Mouse (Mus musculus): ENCODE results near the gene Celf2. TPM values are rescaled to one million over a fixed set of nuclear protein-coding genes. Genes with fewer than 3 reads are reported as not detected.

Celf2 gene
- polyA plus RNA-seq, 1 experiment: 231 TPM

DNA sequence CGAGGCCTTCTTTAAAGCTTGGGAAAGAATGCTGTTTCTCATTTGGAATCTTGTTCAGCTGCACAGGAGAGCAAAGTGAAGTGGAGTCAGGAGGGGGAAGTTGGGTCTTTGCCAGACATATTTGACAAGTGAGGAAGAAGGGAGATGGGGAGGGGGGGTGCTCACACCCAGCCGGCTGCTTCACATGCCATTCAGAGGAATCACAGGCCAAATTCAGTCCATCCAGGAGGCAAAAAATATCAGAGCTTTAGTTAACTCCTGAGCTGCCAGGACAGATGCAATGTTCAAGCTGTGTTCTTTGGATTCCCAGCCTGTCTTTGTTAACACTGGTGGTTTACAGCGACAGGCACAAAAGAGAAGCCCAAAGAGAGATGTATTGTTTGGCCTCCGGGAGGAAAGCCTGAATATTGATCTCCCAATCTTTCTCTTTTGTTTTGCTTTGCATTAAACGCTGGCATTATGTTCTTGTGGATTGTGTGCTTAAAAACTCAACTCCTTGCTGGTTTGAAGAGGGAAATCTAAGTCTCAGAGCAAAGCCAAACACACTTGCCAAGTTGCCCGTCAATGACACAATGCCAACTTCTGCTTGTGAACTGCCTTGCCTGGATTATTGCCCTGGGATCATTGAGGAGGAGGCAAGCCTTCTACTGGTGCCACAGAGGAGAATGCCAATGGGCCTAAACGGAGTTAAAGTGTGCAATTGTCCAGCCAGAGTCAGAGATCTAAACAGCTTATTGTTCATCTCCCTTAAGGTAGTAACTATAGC, 420.1 kb downstream of the Celf2 start:
- peak; percentile 28 to 68 for DNase-seq (ENCODE audit: extremely low spot score in 1 of 2, low spot score in 1 of 2)

DNA sequence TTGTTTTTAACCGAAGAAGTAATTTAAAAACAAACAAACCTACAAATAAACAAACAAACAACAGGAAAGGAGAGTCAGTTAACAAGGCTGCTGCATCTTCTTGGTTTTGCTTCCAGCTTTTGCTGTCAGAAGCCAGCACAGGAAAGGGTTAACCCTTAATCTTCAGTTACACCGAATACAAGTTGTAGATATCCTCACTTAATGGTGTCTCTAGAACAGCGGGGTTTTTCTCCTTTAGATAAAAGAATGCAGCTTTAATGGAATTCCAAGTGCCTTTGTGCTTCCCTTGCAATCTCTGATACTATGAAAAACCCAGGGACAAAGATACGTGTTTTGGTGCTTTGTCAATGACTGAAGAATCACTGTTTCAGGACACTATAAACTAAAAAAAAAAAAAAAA, 420.8 kb downstream of the Celf2 start:
- no peak for DNase-seq (ENCODE audit: extremely low spot score in 1 of 2, low spot score in 1 of 2)

DNA sequence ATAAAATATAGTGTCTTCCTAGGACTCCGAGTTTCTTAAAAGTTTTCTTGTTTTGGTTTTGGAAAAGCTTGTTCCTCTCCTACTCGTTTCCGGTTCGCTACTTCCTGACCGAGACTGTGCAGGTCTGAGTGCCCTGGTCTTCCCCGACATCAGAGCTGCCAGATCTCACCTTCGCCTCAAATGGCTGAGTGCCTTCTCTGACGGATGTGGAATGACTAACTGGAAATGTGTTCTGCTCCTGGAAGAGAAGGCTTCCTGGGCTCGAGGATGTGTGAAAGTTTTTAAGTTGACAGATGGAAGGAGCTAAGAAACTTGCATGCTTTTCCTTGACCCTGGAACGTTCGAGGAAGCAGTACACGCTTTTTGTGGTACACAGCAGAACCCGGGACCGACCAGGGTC, 421.9 kb downstream of the Celf2 start:
- peak in 1 of 2 experiments; percentile 51 for DNase-seq (ENCODE audit: extremely low spot score in 1 of 2, low spot score in 1 of 2)

DNA sequence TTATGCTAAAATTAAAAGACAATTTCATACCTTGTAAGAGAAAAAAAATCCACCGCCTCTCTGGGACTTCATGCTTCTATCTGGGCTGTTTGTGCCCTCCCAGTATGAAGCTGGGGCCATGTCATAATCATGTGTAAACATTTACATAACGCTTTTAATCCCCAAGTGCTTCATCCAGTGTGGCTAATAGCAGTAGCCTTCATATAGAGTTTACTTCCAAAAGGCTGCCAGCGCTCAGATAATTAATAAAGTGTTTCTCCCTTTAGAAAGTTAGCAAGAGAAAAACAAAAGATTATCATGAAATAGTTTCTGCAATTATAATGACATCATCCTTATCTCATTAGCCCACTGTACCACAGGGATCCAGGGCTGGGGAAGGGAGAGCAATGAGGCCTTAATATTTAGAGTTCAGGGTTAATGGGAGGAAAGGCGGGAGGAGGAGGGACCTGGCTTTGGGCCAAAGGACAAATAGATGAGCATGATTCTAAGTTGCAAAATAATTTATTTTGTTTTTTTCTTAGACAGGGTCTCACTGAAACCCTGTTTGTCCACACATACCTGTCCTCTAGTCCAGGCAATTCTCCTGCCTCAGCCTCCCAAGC, 425.8 kb downstream of the Celf2 start:
- no peak for DNase-seq (ENCODE audit: extremely low spot score in 1 of 2, low spot score in 1 of 2)

DNA sequence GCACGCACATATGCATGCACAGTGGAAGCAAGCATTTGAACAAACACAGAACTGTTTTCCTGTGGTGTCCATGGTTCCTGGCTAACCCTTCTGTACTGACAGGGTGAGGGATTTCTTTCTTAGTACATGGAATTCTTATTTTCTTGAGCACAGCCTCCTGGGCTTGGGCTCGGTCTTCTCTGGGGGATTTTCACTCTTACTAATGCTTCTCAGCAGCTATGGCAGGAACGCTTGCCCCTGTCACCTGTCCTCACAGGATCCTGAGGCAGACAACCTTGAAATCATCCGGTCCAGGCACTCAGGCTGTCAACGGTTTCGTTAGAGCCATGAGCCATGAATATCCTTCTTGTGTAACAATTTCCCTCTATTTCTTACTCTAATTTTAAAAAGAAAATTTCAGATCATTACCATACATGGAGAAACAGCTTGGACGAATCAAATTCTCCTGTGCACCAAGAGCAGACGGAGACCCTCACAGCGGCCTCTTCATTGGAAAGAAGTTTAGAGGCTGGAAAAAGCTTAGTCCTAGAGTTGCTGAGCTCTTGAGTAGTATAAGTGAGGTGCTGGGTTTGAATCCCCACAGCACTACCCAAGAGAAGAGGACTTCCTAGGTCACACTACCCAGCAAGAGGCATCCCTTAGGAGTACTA, 426.9 kb downstream of the Celf2 start:
- no peak for DNase-seq (ENCODE audit: extremely low spot score in 1 of 2, low spot score in 1 of 2)

DNA sequence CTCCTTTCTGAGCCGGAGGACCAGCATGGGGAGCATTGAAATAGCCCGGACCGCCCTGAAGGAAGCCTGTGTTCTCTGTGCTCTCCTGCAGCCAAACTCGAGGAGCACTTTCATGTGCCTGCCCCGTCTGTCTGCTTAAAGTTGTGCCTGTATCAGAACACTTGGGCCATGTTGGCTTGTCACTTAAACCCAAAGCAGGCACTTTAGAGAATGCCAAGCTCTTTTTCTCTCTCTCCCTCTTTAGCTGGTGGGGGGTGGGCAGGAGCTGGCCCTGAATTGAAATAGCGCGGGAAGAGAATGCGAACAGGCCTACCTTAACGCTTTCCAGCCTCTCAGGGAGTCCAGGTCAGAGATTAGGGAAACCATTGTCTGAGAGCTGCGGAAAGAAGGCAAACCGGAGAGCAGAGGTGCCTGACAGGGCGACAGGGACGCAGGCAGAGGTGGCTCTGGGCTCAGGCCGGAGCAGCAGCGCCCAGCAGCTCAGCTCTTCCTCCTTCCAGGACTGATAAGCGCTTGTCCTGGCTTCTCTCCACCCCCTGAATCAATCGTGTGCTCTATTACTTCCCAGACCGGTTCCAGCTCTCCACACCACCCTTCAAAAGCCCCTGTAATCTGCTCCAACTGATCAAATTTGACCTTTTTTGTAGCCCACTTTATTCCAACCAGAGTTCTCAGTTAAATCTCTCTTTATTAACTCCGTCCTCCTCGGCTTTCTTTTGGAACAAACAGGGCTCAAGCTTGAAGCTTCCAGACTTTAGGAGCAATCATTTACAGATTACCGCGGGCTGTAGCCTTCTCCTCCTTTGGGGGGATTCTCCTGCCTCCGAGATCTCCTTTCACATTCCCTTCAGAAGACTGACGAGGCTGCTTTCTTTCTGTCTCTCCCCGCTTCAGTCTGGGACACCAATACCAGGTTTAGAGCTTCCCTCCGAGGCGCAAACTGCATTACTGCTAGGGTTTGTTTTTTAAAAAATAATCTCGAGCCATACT, 428.3 kb downstream of the Celf2 start:
- no peak for DNase-seq (ENCODE audit: extremely low spot score in 1 of 2, low spot score in 1 of 2)

DNA sequence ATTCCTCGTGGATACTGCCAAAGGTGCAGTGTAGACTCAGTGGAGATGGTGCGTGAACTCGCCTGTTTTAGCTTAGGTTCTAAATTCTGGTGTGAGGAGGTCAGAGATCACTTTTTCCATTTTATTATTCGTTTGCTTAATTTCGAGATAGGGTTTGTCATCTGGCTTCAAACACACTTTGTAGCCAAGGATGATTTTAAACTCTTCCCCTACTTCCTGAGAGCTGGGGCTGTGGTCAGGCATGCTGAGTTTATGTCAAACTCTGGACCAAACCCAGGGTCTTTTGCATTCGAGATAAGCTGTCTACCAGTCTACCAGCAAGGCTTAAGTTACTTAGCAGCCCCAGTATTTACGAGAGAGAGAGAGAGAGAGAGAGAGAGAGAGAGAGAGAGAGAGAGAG, 429.3 kb downstream of the Celf2 start:
- DNase-seq (ENCODE audit: extremely low spot score in 1 of 2, low spot score in 1 of 2): no peak

DNA sequence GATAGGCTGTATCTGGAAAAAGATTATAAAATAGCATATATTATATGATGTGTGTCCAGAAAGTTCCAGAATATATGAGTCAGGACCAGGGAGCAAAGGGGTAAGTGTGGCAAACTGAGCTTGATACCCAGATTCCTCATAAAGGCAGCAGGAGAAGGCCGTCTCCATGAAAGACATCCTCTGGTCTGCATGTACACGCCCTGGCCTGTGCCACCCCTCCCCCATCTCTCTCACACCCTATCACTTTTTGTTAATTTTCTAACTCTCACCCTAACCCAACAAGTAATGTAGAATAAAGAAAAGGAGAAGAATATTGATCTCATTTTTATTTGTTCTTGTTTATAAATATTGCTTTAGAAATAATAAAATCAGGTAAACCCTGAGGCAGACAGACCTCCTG, 430.0 kb downstream of the Celf2 start:
- DNase-seq (ENCODE audit: extremely low spot score in 1 of 2, low spot score in 1 of 2): no peak

DNA sequence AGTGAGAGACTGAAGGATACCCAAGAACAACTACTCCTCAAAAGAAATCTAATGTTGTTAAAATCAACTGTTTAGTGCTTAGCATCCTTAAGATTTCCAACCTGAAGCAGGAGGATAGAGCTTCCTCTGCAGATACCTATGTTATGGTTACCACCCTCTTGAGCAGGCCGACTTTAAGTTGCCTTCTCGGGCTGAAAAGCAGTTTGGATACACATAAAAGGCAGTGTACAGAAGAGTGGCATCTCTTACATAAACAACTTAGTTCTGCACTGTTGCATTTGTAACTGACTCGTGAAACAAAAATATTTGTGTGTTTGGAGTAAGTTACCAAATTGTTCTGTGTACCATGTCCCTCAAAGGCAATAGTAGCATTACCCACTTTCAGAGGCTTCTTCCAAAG, 435.6 kb downstream of the Celf2 start:
- no peak for DNase-seq (ENCODE audit: extremely low spot score in 1 of 2, low spot score in 1 of 2)

DNA sequence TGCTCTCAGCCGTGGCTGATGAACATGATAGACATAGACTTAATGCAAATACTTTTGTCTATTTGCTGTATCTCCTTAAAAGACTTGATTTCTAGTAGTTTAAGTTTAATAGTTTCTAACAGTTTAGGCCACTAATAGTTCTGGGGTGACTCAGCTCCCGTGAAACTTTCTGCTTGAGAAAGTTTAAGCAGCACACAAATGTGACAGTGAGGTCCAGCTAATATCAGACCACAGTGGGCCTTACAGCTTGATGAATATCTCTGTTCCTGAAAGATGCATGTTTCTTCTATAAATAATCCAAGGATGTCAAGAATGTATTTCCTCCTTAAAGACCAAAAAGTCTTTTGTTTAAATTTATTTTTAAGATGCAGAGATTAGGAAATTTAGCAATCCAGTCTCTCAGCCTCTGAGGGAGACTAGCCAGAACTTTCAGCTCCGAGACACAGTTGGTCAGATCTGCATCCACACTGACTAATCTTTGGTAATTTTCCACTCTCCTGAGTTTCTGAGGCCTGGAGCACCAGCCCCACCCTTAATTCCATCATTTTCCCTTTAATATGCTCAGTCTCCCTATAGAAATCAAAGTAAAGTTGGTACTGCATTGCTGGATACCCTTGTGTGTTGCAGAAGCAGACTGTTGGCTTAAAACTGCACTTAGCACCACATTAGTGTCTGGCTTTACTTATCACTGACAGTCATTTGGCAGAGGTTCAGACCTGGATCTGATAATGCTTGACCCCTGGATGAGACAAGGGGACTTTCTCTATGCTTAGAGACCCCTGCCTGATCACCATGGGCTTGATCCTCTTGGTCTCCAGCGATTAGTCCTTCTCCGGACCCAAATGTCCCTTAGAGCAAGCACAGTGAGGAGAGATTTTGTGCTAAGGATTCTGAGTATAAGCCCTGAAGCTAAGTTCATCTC, 436.8 kb downstream of the Celf2 start:
- no peak for DNase-seq (ENCODE audit: extremely low spot score in 1 of 2, low spot score in 1 of 2)

DNA sequence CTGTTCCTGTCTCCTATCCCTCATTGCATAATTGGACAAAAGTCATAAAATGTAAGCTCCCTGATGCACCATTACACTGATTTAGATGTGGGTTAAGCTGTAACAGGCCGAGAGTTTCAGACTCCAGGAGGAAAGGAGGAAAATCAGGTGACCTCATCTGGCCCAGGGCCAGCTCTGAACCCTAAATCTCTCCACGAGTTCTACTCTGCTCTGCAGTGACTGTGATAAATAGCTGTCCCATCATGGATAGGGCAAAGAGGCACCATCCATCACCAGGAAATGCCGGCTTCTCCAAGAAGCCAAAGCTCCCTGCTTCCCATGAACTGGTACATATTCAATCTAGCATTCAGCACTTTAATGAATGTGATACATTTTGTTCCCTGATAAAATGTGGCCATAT, 439.9 kb downstream of the Celf2 start:
- DNase-seq (ENCODE audit: extremely low spot score in 1 of 2, low spot score in 1 of 2): no peak

DNA sequence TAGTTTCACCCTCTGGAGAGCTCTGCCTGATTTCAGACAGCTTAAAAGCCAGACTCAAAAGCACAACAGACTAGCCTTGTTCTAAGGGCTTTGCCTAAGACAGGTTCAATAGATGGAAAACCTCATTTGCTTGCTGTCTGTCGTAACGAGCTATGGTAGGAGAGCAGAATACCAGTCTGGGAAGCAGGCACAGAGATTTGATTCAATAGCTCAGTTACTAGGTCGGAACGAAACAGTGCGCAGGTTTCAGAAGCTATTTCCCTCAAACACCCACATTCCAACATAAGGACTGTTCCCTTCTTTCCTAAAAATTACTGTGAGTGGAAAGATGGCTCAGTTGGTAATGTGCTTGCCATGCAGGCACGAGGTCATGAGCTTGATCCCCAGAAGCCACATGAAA, 441.1 kb downstream of the Celf2 start:
- DNase-seq (ENCODE audit: extremely low spot score in 1 of 2, low spot score in 1 of 2): no peak

DNA sequence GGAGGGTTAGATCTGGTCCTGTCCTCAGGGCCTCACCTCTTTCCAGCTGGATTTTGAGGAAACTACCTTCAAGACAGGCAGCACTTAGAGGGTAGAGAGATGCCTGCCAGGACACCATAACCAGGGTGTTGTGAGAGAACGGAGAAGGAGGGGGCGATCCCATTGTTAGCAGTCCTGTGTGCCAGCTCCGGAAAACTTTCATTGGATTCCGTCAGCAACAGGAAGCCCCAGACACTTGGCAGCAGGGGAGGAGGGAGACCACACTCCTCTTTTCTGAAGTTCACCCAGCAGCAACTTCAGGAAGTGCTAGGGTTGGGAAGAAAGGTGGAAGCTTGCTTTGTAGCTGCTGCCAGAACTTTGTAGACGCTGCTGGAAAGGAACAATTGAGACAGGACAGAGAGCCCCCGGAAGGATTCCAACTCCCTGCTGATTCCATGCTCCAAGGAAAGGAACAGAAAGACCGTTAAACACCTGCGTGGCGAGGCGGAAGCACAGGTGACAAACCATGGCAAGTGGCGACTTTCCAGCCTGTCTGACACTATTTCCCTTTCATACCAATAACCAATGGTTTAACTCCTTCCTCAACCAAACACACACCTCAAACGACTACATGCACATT, 445.7 kb downstream of the Celf2 start:
- DNase-seq (ENCODE audit: extremely low spot score in 1 of 2, low spot score in 1 of 2): no peak

DNA sequence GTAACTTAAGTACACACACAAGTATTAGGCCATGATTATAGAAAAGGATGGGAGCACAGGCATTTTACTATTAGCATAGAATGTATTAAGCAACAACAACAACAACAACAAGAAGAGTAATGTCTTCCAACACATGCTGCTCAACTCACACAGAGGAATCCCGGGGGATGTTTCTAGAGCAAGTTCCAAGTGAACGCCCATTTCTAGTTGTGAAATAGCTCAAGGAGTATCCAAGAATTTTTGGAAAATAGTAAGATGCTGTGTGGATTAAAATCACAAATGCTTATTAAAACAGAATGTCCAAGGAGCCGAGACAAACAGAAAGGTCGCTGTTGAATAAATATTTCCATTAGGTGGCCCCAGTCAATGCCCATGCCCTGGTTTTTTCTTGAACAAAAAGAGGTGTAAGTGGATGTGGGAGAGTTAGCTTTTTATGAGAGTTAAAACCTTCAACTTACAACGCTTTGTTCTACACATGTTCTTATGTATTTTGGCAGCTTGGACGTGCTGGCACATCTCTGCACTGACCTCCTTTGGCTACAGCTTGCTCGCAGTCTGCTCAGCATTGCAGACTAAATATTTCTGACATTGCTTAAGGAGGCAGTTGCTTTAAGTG, 448.8 kb downstream of the Celf2 start:
- no peak for DNase-seq (ENCODE audit: extremely low spot score in 1 of 2, low spot score in 1 of 2)

DNA sequence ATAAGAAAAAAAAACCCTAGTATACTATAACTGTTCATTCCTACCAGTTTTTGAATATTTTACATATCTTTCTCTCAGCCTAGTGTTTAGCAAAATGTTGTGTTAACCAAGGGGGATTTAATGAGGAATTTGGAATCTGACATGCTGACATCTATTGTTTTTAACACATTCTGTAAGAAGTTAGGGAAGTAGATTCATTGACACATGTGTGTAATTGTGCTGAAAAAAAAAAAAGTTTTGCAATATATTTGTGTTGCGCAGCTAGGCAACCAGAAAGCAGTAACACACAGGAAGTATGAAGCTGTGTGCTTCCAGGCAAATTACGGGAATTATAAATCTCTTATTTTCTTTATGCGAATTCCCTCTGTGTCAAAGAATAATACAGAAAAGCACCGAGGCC, 453.0 kb downstream of the Celf2 start:
- DNase-seq (ENCODE audit: extremely low spot score in 1 of 2, low spot score in 1 of 2): no peak

DNA sequence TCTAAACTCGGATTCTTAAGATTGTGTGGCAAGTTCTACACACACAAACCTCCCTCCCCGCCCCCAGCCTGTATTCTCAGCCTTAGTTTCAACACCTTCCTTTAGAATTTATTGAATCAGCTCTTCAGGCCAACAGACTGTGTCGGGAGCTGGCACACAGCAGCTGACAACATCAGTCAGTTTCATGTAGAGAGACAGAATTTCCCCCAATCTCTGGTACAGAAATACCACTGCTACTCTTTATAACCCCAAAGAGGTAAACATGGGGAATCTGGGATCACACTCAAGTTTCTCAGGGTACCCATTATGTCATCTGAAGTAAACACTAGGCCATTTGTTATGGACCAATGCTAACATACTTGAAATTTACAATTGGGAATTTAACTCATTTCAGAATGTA, 453.4 kb downstream of the Celf2 start:
- DNase-seq (ENCODE audit: extremely low spot score in 1 of 2, low spot score in 1 of 2): peak in 1 of 2 experiments; percentile 43

DNA sequence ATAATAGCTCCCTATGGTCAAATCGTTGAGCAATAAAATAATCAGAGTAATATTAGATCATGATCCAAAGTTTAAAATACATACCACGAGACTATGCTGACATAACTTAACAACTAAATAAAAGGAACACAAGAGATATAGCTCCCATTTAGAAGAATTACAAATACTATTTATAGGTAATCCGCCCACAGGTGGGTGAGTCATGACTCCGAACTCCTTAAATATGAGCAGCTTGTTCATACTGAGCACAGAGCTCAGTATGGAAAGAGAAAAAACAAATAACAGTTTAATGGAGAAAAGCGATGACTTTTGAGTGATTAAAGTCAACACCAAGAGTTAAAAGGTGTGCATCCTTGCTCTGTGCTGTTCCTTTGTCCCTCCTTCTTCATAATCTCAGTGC, 458.3 kb downstream of the Celf2 start:
- DNase-seq (ENCODE audit: extremely low spot score in 1 of 2, low spot score in 1 of 2): peak; percentile 69 to 83

DNA sequence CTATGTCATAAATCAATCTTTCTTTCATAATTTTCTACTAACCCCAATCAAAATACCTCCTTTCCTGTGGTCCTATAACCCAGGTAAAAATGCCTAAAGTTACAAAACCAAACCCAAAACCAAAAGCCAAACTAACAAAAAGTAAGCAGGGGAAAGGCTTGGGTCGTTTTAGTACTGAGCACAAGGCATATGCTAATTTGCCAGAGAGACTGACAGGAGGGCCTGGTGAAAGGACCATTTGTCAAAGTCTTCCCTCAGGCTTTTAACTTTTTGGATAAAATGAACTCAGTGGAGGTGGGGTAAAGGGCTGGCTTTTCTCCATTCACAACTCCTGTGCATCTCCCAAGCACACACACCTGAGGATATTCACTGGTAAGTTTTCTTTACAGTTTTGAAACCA, 463.2 kb downstream of the Celf2 start:
- no peak for DNase-seq (ENCODE audit: extremely low spot score in 1 of 2, low spot score in 1 of 2)

DNA sequence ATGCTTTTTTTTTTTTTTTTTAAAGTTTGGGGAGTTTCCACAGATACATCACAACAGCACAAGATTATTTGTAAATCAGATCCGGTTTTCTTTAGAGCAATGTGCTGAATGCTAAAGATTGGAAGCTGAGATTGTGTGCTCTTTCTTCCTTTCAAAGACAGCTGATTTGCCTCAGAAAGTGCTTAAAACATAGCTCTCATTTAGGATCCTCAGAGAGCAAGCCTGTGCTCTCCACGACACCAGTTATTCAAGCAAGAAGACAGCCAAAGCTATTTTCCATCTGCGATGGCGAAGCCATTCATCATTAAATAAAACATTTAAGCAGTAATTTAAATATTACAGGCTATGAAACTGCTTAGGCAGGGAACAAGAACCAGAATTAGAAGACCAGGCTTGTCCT, 463.8 kb downstream of the Celf2 start:
- no peak for DNase-seq (ENCODE audit: extremely low spot score in 1 of 2, low spot score in 1 of 2)
